Mouse (Mus musculus): ENCODE results near the gene Cacna1d.
A peak's percentile ranks its signal among the peaks of the same experiment; 100 is the strongest.

Cacna1d gene

DNA sequence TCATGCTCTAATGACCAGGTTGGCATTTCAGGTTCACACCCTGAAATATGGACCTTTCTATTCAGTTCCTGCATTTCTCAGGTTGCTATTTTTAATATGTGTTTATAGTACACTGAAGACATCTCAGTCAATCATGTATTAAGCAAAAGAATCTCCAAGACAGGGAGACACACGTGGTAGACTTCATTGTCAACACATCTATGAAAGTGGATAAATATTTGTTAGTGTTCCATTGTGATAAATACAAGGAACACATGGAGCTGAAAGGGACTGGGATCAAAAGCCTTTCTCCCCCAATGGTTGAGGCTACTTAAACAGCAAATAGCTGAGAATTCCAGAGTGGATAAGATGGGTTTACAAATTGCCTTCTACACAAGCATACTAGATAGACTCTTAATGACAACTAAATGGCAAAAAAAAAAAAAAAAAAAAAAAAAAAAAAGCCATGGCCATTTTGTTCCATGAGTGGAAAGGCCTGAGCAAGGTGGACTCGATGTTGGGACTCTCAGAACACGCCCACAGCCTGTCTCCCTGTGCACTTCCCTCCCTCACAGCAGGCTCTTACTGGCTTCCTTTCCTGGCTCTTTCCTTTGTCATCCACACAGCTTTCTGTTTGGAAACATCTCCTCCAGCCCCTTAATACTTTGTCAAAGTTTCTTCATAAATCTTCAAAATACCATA is 127.6 kb downstream of the Cacna1d start:
- no peak for DNase-seq

DNA sequence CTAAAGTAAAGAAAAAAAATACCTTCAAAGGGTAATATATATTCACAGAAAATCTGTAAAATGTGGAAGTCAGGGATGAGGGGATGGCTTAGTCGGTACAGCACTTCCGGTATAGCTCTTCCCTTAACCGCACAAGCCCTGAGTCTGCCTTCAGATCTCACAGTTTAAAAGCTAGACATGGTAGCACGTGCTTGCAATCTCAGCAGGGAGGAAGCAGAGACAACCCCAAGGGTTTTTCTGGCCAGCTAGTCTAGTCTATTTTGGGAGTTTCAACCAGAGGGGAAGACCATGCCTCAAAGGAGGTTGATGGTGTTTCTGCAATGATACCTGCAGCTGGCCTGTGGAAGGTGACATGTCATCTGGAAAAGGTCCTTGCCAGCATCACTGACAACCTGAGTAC is 128.9 kb downstream of the Cacna1d start:
- DNase-seq = no peak

DNA sequence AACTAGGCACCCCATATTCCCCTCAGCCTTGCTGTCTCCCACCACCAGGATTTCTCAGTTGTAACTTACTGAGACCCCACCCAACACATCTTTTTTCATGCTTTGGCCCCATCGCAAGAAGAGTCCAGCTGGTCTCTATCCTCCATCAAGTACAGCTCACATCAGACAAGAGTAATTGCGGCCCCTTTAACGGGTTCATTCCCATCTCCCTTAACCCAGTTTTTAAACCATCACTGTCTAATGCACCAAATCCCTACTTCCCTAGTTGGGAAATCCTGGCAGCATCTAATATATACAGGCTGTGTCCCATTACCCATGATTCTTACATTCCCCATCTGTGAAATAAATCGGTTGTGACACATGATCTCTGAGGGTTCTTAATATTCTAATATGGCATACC is 130.8 kb downstream of the Cacna1d start:
- DNase-seq = no peak

DNA sequence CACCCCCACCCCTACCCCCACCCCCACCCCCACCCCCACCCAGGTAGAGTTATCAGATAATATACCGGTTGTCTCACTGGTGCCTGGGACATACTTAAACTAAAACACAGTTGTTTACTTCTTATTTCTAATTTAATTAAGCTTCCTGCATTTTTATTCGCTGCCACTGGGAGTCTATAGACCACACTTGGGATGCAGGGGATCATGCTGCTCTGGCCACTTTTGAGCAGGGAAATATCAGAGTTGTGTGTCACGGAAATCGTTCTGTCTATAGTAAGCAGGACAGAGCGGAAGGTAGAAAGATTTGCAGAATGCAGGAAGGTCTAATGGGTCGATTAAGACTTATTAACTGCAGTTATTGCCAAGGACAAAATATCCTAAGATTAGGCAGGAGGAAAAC is 131.3 kb downstream of the Cacna1d start:
- no peak for DNase-seq

DNA sequence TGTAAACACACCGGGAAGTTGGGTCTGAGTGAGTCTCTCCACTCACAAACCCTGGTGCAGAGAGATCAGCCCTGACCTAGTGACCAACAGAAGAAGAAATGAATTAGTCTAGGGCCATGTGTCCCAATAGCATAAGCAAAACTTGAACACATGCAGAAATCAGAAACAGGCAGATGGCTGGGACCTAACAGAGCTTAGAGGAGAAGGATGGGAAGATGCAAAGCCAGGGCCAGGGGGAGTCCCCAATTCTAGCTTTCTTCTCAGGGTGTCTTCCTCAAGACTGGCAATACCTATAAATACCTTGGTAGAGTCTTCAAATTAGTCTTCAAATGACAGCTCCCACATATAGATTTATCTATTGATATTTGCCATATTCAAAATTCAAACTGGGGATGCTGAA is 133.2 kb downstream of the Cacna1d start:
- DNase-seq = no peak

DNA sequence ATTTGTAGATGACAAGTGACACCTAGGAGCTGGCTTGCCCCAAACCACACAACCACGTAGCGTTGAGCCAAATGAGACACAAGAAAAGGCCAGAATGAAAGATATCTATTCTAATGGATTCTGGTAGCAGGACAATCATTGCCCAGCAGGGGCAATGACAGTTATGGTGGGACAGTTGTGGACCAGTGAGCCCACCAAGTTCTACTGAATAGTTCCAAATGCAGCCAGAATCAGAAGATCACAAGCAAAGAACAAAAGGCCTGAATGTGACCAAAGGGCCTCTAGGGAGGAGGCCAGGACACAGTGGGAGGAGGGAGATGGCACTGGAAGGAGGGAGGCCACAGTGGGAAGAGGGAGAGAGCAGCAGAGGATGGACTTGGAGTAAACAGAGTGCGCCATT is 134.8 kb downstream of the Cacna1d start:
- DNase-seq = no peak

DNA sequence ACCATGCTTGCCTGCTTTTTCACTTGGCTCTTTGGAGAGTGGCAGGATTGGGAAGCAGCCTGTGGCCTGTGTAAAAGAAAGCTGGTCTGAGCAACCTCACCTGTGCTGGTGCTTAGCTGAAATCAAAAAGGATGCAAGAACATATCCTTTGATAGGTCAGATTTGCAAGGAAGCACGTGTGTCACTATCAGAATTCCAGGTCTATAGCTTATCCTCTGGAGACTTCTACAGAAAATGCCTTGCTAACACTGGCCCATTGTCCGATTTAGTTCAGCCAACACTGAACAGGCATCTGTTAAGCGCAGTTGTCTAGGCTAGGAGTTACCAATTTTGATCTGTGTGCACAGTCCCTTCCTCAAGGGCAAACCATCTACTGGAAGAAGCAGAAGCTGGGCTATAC is 136.5 kb downstream of the Cacna1d start:
- no peak for DNase-seq

DNA sequence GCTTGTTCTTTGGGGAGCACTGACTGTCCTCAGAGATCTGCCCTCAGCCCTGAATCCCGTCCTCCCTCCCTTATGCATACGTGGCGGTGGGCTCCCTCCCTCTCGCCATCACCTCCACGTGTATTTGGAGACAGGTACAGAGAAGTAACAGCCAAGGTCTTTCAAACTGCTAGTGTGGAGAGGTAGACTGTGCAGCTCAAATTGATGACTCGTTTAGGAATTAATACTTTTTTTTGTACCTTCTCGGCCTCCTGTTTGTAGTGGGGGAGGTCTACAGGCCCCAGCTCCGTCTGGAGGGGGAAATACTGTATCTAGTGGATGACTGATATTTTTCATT is 137.2 kb downstream of the Cacna1d start:
- no peak for DNase-seq

DNA sequence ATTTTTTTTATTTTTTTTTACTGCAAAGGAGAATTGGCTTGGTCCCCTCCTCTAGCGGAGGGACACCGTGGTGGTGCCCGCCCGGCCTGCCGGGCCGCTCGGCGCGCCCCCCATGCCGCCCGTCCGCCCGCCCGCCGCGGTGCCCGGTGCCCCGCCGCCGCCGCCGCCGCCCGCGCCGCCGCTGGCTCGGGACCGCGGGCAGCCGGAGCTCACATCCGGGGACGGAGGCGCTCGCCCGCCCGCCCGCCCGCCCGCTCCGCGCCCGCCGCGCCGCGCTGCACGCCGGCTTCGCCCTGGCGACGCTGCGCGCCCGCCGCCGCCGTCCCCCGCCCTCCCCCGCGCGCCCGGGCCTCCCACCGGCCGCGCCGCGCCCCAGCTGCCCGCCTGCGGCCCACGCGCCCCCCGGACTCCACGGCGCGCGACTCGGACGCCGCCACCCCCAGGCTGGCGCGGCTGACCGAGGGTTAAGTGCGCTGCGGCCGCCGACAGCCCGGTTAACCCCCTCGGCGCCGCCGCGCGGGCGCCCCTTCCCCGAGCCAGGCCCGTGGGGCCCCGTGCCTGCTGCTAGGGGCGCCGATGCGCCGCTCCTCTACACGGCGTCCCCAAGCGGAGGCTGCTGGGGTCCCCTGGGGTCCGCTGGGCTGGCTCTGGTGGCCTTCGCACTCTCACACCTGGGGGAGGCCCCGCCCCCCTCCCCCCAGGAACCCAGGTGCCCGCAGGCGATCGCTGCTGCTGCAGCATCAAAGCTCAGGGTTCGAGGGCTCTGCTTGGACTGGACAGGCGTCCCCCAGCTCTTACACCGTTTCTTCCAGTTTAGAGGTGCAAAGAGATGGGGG is 137.7 kb downstream of the Cacna1d start:
- peak in 1 of 2 experiments; percentile 24 for DNase-seq

DNA sequence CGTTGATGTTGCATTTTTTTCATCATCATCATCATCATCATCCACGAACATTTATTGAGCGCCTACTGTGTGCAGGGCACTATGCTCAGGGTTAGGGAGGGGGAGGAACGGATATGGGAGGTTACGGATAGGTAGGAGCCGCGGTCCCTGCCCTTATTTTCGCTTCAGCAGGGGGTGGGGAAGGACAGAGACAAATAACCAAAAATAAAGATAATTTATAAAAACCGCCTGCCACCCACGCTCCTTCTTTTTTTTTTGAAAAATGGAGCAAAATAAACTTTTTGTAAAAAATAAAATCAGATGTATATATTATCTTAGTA is 138.3 kb downstream of the Cacna1d start:
- no peak for DNase-seq

DNA sequence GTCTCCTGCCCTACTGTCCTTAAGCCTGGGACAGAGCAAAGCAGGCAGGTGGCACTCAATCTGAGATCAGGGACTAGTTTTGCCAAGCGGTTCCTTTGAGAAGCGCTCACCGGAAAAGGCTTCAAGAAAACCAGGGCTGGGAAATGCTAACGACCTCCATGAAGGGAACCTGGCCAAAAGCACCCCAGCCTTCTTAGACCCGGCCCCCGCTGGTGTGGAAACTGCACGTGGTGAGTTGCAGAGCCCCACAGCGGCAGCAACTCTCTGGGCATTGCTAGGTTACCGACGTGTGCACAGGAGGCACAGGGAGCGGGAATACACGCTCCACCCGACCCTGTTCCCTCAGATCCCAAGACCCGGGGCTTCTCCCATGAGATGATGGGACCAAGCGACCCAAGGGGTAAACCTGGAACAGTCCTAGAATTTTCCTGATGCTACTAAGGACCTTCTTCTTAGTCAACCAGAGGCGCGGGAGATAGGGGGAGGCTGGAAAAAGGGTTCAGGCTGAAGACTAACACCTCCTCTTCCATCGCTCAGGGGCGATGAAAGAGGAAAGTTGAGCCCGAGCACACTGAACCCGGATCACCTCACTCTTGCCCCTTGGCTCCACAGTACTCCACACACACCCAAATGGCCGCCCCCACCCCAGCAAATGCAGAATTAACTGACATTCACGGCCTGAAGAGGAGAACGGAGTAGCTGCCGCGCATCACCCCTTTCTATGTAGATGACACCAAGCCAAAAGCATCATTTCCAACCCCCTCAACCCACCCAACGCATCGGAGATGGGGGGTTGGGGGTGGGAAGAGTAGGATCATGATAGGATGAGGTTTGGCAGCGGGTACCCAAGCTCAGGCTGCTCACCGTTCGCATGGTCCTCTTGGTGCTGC is 138.9 kb downstream of the Cacna1d start:
- DNase-seq = no peak

DNA sequence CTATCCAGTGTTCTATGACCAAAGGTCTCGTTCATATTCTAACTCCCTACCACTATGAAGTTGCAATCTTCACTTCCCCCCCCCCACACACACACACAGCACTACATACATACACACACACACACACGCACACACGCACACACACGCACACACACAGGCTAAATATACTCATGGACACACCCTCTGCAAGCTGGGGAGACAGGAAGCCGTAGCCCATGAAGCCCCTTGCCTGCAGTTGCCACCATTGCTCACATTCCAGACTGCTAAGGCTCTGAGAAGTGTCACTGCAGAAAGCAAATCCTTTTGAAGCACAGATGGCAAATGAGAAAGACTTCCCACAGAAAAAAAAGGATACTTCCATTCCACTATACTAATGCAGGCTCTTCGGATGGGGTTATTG is 141.0 kb downstream of the Cacna1d start:
- no peak for DNase-seq

DNA sequence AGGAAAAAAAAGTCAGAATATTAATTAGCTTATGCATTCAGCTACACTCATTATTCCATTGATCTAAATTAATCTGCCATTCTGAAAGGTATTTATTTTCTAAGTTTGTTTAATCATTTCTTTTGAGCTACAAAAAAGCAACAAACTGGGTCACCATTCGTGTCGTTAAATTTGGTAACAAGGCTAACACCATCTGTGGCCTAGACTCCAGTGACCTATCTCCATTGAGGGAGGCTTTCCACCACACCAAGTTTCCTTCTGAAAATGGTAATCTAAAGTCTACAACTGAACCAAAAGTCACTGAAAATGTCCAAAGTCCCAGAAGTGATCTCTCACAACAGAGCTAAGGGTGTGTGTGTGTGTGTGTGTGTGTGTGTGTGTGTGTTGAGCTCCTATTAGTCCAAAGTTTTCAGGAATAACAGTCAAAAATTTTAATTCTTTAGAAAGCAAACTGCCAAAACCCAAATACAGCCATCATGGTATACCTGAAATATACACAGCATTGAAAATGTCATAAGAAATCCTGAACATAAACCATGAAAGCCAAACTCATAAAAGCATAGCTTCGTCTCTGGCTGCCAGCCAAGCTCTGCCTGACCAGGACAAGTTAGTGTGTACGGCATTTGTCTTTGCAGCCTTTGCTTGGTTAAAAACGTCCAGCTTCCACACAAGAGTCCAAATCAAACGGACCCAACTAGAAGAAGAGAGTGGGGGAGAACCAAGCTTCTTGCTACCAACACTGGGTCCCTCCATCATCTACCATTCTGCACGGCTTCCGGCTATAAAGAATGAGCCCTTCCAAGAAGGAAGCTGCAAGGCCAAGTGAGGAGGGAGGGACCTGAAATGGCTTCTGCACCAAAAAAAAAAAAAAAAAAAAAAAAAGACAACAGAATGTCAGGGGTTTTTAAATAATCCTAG is 146.0 kb downstream of the Cacna1d start:
- no peak for DNase-seq

DNA sequence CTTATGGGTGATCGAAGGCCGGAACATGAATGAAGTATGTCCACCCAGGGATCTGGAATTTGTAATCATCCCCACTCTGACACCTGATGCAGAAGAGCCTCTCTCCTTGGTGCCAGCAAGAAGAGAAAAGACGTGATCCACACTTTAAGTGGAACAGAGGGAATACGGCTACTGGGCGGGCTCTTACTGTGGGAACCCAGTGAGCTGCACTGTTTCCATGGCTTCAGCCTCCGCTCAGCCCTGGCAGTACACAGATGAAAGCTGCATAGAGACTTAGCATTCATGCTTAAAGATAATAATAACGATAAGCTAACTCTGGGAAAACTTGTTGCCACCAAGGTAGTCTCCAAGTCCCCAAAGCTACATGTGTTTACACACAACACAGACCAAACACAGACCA is 147.5 kb downstream of the Cacna1d start:
- DNase-seq = no peak

DNA sequence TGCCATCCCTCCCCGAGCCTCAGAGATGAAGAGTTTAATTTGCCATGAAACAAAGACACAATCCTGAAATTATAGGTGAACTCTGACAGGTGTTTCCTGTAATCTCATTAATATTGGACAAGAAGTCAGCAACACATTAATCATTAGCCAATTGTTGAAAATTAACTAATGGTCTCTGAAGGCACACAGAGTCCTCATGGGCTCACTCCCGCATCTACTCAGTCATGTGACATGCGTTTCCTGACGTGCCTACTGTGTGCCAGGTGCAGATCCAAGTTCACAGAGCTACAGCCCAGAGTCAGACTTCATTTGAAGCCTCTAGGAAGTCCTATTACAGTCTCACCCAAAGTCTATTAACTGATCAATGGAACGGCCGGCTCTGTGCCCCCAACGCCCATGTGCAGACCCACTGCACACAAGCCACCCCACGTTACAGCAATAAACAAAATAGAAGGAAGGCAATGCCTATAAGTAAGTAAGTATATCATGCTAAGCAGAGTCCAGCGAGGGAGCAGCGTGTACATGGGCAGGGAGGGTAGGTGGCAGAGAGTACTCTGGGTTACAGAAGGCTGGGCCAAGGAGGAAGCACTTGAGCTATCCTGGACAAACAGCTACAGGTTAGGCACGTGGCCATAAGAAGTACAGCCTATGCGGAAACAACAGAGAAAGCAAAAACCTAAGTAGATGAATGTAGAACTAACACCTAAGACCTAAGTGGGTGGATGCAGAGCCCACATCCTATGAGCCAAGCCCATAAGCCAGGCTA is 149.2 kb downstream of the Cacna1d start:
- DNase-seq = no peak

DNA sequence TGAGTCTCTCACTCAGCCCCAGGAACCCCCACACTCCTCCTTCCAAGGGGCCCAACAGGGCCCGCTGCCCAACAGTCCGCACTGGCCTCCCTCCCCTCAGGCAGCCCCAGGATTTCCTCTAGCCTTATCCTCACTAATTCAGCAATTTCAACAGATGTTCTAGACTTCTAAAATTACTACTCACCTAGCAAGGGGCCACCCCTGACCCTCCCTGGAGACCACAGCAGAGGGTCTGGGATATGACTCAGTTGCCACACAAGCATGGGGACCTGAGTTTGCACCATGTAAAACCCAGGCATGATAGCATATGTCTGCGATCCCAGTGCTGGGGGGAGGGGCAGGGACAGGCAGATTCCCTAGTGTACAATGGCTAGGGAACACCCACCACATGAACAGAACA is 151.1 kb downstream of the Cacna1d start:
- DNase-seq = no peak

DNA sequence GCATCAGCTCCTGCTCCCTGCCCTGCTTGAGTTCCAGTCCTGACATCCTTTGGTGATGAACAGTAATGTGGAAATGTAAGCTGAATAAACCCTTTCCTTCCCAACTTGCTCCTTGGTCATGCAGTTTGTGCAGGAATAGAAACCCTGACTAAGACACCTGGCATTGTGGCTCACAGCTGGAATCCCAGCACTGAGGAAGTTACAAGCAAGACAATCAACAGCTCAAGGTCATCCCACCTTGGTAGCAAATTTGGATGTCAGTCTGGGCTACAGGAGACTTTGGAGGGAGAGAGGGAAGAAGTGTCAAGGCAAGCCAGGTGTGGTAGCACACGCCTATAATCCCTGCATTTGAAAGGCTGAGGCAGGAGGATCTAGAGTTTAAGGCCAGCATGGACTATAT is 159.4 kb downstream of the Cacna1d start:
- DNase-seq = no peak

DNA sequence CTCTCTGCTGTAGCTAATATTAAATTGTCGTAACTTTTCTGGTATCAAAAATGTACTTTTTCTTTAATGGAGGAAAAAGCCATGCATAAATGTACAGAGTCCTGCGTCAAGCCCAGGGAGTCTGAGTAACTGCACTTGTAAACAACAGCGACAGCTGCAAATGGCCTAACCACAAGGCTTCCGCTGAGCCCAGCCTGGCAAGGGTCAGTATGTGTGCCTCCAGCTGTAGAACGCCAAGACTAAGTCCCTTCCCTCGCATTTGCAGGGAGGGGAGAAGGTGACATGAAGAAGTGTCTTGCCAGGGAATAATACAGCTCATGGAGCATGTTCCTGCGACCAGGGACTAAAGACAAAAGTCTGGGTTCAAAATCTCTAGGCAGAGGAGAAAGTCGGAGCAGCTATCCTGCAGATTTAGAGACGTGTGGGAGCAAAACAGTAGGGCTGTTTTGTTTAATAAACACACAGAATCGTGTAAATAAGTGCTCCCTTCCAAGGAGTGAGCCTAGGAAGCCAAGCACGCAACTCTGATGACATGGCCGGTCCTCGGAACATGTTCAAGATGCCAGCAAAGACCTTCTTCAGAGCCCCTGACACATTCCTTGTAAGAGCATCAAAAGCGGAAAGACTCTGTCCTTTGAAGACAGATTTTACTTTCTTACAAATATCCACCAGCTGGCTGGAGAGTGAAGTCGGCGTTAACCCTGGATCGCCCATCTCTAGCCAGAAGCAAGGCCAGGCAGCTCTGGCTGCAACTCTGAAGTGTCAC is 160.7 kb downstream of the Cacna1d start:
- no peak for DNase-seq

DNA sequence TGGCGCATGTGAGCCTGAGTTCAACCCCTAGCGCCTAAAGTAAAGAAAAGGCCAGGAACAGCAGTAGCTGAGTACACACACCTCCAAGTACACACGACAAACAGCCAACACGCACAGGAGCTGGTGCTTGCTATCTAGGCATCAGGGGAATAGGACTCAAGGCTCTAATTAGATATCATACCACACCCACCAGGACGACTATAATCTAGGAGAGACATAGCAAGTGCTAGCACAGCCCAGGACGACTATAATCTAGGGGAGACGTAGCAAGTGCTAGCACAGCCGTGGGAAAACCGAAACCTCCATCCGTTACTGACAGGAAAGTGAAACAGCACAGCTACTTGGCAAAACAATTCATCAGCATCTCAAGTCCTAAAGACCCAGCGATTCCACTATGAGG is 162.1 kb downstream of the Cacna1d start:
- no peak for DNase-seq

DNA sequence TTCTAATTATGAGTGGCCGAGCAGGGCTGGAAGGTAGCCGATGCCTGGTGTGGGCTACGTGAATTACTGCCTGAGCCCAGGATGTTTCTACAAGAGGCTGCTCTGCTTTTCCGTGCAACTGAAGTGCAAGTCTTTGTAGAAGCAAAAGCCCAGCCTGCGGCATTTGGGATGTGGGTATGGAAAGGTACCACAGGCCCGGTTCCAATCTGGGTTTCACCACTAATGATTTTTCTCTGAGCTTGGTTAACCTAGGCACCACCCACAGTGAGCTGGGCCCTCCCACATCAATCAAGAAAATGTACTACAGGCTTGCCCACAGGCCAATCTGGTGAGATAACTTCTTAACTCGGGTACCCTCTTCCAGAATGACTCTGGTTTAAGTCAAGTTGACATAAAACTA is 163.8 kb downstream of the Cacna1d start:
- DNase-seq = no peak

DNA sequence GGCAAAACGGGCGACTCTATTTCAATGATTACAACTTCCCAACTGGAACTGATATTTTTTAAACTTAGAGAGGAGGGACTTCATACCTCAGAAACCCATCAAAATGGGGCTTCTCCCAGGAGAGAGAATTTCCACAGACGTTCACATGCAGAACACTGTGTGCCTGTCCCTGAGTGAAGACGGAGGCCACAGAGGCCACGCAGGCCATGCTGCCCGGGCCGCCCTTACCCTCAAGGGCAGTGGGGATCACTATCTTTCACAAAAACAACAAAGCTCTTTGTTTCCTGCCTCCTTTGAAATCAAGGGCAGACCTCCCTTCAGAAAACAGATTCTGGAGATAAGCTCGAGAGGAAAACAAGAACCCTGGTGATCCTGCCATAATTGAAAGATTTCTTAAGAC is 164.2 kb downstream of the Cacna1d start:
- no peak for DNase-seq

Data from thymus, postnatal 36 days (tissue).